Mouse (Mus musculus) kidney, adult 9 months (tissue): ENCODE data around the gene Nox3.

Source experiments
- DNase-seq: peaks from one replicate; pipeline ENCODE4 v3.0.0; 2022

Gene Nox3

GRCm38 (mm10) chr17:3696161-3696560 lies at the start of gene Nox3:
Gene Nox3, minus strand, starts transcription at chr17:3696261.
- DNase-seq, result no peak

GRCm38 (mm10) chr17:3744402-3744801 lies 48.3 kb upstream of the Nox3 start:
- no peak for DNase-seq

GRCm38 (mm10) chr17:3736936-3737335 lies 40.9 kb upstream of the Nox3 start:
- no peak for DNase-seq

GRCm38 (mm10) chr17:3734286-3734685 lies 38.2 kb upstream of the Nox3 start:
- DNase-seq, result no peak

GRCm38 (mm10) chr17:3705350-3705930 lies 9.4 kb upstream of the Nox3 start:
- DNase-seq, result no peak

- no peak for DNase-seq
These were observed 6.3 kb upstream of the Nox3 start for GRCm38 (mm10) chr17:3702320-3702719.

GRCm38 (mm10) chr17:3692817-3693216 lies 3.2 kb downstream of the Nox3 start:
- DNase-seq, result no peak

DNA sequence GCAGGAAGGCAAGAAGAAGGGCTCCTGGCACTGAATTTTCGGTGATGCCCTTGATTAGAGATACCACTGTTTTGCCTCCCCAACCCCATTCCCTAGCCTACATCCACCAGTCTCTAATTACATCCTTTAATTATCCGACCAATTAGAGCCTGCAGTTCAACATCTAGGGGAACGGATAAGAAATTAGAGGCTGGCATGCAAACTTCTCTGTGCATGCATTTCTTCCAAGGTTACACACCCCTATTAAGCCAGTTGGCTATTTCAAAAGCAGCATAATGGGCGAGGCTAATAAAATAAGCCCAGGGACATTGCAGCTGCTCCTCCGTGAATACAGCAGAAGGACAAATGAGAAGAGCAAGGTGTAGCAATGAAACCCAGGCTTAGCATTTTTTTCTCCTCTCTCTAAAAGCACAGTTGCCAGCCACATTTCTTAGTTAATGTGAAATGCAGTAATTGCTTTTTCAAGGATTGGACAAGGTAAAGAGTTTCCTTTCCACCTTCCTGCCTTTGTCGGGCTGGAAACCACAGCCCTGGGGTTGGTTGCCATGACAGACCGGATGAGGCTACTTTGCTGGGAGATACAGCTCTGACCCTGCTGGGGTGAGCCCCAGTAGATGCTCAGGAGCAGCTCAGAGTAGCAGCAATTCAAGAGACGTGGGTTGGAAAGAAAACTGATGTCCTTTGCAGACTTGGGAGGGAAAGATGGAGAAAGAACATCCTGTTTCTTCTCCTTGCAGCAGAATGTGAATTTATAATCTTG lies 5.4 kb downstream of the Nox3 start:
- no peak for DNase-seq

GRCm38 (mm10) chr17:3683662-3684061 lies 12.4 kb downstream of the Nox3 start:
- no peak for DNase-seq

DNA sequence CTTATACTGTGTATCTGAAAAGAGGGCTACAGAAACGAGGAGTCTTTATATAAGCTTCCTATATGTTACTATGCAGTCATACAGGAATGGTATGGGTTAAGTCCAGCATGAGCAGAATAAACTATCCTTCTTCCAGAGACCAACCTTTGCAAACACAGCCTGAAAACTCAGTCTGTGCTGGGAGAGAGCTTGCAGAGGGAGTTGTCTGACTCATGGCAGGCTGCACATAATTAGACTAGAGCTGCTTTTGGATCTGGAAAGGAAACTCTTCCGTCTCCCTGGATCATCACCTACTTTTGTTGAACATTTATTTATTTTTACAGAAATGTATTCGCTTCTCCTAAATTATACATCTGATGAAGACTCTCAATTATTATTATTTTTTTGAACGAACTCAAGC lies 26.8 kb downstream of the Nox3 start:
- DNase-seq, result no peak

- DNase-seq, result no peak
These were observed 28.8 kb downstream of the Nox3 start for GRCm38 (mm10) chr17:3667287-3667686.

DNA sequence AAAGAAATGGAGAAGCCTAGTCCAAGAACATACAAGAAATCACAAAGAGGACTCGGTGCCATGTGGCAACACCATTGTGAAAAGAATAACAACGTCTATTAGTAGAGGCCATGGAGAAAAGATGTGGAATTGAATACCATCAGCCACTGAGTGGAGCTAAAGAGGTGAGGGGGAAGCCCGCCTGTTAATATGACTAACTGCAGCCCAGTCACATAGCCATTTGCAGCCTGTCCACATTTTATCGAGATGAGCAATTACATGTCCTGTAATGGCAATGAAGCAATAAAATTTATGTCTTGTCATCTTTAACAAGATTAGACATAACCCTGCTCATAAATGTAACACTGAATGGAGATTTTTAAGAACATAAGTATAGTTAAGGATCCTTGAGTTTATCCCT lies 30.7 kb downstream of the Nox3 start:
- no peak for DNase-seq

DNA sequence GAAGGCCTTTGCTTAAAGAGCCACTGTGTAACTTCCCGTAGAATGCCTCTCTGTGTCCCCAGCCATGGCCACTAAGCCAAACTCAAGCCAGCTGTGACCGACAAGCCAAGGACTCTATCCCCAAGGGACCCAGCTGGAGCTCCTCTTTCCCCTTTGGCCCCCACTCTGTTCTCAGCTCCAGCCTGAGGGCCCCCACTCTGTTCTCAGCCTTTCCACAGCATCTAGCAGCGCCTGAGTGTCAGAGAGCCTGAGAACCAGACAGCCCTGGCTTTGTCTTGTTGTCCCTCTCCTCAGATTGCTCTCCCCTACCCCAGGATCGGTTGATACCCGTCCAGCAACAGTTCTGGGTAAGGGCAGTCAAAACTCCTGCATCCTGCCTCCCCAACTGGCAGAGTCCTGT lies 36.6 kb downstream of the Nox3 start:
- DNase-seq, result no peak

- no peak for DNase-seq
These were observed 45.7 kb downstream of the Nox3 start for GRCm38 (mm10) chr17:3650377-3650776.

DNA sequence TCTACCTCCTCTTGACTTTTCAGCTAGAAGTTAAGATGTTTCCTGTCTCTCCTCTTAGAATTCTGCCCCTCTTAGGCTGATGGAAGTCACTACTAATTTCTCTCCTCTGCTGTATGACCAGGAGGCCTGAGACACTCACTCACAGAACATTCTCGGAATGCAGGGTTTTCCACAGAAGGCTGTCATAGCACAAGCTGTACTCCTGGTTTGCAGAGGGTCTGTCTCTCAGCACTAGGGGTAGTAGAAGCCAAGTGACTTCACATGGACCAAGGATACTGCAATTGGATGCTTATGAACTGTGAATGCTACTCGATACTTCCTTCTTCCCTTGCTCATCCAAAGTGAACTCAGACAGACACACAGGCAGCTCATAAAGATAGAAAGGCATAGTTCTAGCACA lies 52.5 kb downstream of the Nox3 start:
- no peak for DNase-seq

DNA sequence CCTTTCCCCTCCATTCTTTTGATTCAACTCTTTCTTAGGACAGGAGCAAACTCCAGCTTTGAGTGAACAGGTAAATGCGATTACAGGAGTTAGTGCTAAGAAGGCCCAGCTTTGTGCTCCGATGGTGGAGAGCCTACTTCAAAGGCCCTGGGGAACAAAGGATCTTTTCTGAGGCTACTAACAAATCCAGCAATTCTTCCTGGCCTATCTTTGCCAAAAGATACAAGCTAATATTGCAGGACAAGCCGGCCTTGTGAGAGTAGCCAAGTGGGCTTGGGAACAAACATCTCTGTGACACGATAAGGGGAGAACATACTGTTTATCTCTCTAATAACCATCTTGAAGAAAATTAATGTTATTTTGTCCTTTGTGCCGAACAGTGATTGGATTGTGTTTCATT lies 54.6 kb downstream of the Nox3 start:
- DNase-seq, result no peak

DNA sequence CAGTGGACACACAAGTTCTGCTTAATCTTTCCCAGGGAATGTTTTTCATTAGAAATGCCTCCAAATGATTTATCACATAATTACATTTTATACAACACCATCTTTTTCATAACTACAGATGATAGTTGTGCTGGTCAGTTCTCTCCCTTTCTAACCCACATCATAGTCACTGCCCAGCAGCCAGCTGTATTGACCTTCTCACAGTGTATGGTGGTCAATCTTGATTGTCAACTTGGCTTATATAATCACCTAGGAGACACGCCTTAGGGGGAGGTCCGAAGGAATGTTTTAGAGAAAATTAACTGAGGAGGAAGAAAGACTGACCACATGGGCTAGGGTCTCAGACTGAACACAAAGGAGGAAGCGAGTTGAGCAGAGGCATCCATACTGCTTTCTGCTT lies 57.3 kb downstream of the Nox3 start:
- DNase-seq, result no peak

DNA sequence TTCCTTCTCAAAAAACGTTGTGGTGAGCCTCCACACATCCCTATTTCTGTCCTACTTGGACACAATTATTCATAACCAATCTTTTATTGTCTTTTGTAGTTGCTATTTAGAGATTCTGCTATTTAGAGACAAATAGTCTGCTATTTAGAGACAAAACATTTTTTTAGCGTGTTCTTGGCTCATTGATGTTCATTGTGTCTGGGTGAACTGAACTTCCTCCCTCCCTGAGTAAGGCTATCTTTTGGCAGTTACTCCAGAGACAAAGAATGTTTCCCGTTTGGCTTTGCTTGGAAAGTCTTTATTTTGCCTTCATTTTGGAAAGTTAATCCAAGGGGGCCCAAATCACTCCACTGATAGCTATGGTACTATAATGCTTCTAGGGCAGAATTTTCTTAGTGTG lies 63.6 kb downstream of the Nox3 start:
- peak; percentile 35 for DNase-seq

DNA sequence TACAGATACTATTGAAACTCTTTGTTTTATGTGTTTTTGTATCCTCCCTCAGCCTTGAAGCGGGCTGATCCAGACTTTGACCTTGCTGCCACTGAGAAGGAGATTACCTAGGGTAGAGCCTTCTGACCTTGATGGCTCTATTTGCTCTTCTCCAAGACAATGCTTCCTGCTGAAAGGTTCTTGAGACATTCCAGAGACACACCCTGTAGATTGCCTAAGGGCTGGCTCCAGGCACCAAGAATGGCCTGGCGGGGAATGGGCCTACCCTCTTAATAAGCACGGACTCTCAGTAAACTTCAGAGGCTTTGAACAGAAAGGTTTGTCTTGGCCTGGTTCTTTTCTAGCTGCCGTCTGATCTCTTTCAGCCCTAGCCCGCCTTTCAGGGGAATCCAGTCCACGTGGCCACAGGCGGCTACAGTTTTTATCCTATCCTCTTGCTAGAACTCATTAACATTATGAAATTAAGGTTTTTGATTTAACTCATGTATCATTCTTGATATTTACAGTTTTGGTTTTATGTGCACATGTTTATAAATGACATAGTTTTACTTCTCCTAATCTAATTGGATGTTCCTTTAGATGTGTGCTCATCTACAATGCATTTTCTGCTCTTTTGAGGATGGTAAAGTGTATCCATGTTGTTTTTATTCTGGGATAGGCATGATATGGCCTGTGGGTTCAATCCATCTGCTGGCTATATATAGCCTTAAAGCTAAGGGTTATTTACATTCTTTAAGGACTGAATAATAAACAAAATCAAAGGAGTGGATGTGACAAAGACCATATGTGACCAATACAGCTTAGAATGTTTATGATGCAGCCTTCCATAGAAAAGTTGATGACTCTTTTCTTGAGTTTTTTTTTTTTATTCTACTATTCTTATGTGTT lies 79.5 kb downstream of the Nox3 start:
- DNase-seq, result no peak

- no peak for DNase-seq
These were observed 80.5 kb downstream of the Nox3 start for GRCm38 (mm10) chr17:3615553-3615952.

GRCm38 (mm10) chr17:3611781-3612075 lies 84.3 kb downstream of the Nox3 start:
- no peak for DNase-seq

- no peak for DNase-seq
These were observed 84.9 kb downstream of the Nox3 start for GRCm38 (mm10) chr17:3610928-3611780.

DNA sequence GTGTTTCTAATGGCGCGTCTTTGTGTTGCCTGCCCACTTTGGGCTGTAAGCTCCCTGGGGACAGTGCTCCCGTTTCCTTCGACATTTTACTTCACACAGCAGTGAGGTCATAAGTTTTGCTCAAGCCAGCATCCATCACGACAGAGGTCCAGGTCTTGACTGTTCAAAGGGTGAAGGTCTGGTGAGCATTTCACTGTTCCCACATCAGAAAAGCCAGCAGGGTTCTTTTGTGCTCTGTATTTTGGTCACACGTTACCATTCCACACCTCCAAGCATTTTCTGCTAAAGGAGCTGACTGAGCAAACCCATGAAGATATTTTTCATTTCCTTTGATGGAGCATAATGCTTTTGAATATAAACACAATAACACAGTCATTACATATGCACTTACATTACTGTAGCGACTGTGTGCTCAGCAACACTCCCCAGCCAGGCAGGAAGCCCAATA lies 85.7 kb downstream of the Nox3 start:
- no peak for DNase-seq
